Mouse (Mus musculus) liver, embryonic 18 days (tissue): ENCODE data around the gene Fam19a3. TPM values are rescaled to one million over a fixed set of nuclear protein-coding genes. Genes with fewer than 3 reads are reported as not detected.

Experiments
- polyA plus RNA-seq: library from polyadenylated mRNA; depleted of rRNA; stranded (reverse); fragments of >200 nt; gene quantifications from 2 replicates; pipeline ENCODE4 v1.2.3, GENCODE M21; 2012; rRNA removed

Fam19a3 gene
- polyA plus RNA-seq = 0.05 and 0.06 TPM in 2 replicates

GRCm38 (mm10) chr3:104781471-104781903 is at the start of gene Fam19a3:
Gene Fam19a3 (minus strand): TSS chr3:104781840.

GRCm38 (mm10) chr3:104817991-104818748 is 36.5 kb upstream of the Fam19a3 start, which contains the start of gene Mov10:
Gene Mov10 (minus strand): TSS chr3:104818563.

GRCm38 (mm10) chr3:104788075-104788474 is 6.4 kb upstream of the Fam19a3 start, which contains the start of gene Rhoc:
Gene Rhoc (plus strand): TSS chr3:104788375.

GRCm38 (mm10) chr3:104780561-104781420 is 849 bp downstream of the Fam19a3 start, which contains the start of gene Ppm1j:
Gene Ppm1j (plus strand): TSS chr3:104781056.

Other genes starting within 250 kb of the Fam19a3 start
- 51.4 and 54.3 TPM in 2 replicates for gene Slc16a1, start 143.2 kb downstream of the Fam19a3 start, polyA plus RNA-seq
- gene Ppm1j, start 784 bp downstream of the Fam19a3 start, polyA plus RNA-seq = 0.36 and 0.47 TPM in 2 replicates
- gene Rhoc, start 6.5 kb upstream of the Fam19a3 start, polyA plus RNA-seq = 25.4 and 26.2 TPM in 2 replicates
- 13.6 and 14.7 TPM in 2 replicates for gene Mov10, start 36.7 kb upstream of the Fam19a3 start, polyA plus RNA-seq
- 5.6 and 7.1 TPM in 2 replicates for gene St7l, start 82.2 kb upstream of the Fam19a3 start, polyA plus RNA-seq
- 26.4 and 27.0 TPM in 2 replicates for gene Capza1, start 82.7 kb upstream of the Fam19a3 start, polyA plus RNA-seq
- 0.07 TPM in 2 replicates for gene Wnt2b, start 180.1 kb upstream of the Fam19a3 start, polyA plus RNA-seq